Mouse (Mus musculus): ENCODE data around the gene Tmem262. TPM values are rescaled to one million over a fixed set of nuclear protein-coding genes. Genes with fewer than 3 reads are reported as not detected.

The Tmem262 gene
- not detected in 2 replicates for polyA plus RNA-seq (2012; ENCODE audit: low replicate concordance)

GRCm38 (mm10) chr19:6079983-6080480 lies at the start of gene Tmem262:
Gene Tmem262 (plus strand): TSS chr19:6080033.

GRCm38 (mm10) chr19:6046294-6047153 lies 33.3 kb upstream of the Tmem262 start, which contains the start of gene Syvn1:
Gene Syvn1 (plus strand): TSS chr19:6046576.

GRCm38 (mm10) chr19:6057313-6058096 lies 22.3 kb upstream of the Tmem262 start, which contains the start of the genes Mrpl49 and Fau:
Gene Mrpl49 (minus strand): TSS chr19:6057785.
Gene Fau (plus strand): TSS chr19:6057844.

GRCm38 (mm10) chr19:6061021-6061533 lies 18.8 kb upstream of the Tmem262 start, which contains the start of gene Znhit2:
Gene Znhit2 (plus strand): TSS chr19:6061192.

GRCm38 (mm10) chr19:6067724-6068415 lies 12.0 kb upstream of the Tmem262 start, which contains the start of gene Tm7sf2:
Gene Tm7sf2 (minus strand): TSS chr19:6068373.

GRCm38 (mm10) chr19:6076564-6077393 lies 3.1 kb upstream of the Tmem262 start, which contains the start of gene Vps51:
Gene Vps51 (minus strand): TSS chr19:6077231.

GRCm38 (mm10) chr19:6082156-6082555 lies 2.3 kb downstream of the Tmem262 start, which contains the start of gene Gm28374:
Gene Gm28374 (minus strand): TSS chr19:6082256.

GRCm38 (mm10) chr19:6084478-6085248 lies 4.8 kb downstream of the Tmem262 start, which contains the start of the genes Zfpl1 and Cdca5:
Gene Zfpl1 (minus strand): TSS chr19:6084956.
Gene Cdca5 (plus strand): TSS chr19:6084983.

GRCm38 (mm10) chr19:6094119-6094518 lies 14.3 kb downstream of the Tmem262 start, which contains the start of gene AC131692.1:
Gene AC131692.1 (plus strand): TSS chr19:6094419.

GRCm38 (mm10) chr19:6105586-6105985 lies 25.8 kb downstream of the Tmem262 start, which contains the start of gene Naaladl1:
Gene Naaladl1 (plus strand): TSS chr19:6105782.

GRCm38 (mm10) chr19:6117986-6118676 lies 38.3 kb downstream of the Tmem262 start, which contains the start of gene Sac3d1:
Gene Sac3d1 (minus strand): TSS chr19:6118650.

GRCm38 (mm10) chr19:6127760-6128341 lies 48.0 kb downstream of the Tmem262 start, which contains the start of gene Snx15:
Gene Snx15 (minus strand): TSS chr19:6128304.

Other genes with a start within 250 kb of the Tmem262 start
- 36.0 and 56.1 TPM in 2 replicates for gene Frmd8, start 204.8 kb upstream of the Tmem262 start, polyA plus RNA-seq (2012; ENCODE audit: low replicate concordance)
- gene Slc25a45, start 202.2 kb upstream of the Tmem262 start, polyA plus RNA-seq (2012; ENCODE audit: low replicate concordance): 4.6 and 15.6 TPM in 2 replicates
- gene Tigd3, start 185.9 kb upstream of the Tmem262 start, polyA plus RNA-seq (2012; ENCODE audit: low replicate concordance): 0.10 and 0.71 TPM in 2 replicates
- gene Dpf2, start 167.0 kb upstream of the Tmem262 start, polyA plus RNA-seq (2012; ENCODE audit: low replicate concordance): 14.9 and 60.9 TPM in 2 replicates
- 3.4 and 4.3 TPM in 2 replicates for gene Cdc42ep2, start 155.2 kb upstream of the Tmem262 start, polyA plus RNA-seq (2012; ENCODE audit: low replicate concordance)
- gene Pola2, start 115.8 kb upstream of the Tmem262 start, polyA plus RNA-seq (2012; ENCODE audit: low replicate concordance): 19.1 and 24.6 TPM in 2 replicates
- gene Slc22a20, start 93.9 kb upstream of the Tmem262 start, polyA plus RNA-seq (2012; ENCODE audit: low replicate concordance): not detected in 2 replicates
- gene Capn1, start 64.1 kb upstream of the Tmem262 start, polyA plus RNA-seq (2012; ENCODE audit: low replicate concordance): 55.8 and 154 TPM in 2 replicates
- gene Syvn1, start 33.5 kb upstream of the Tmem262 start, polyA plus RNA-seq (2012; ENCODE audit: low replicate concordance): 393 and 539 TPM in 2 replicates
- 25.7 and 36.4 TPM in 2 replicates for gene Mrpl49, start 22.2 kb upstream of the Tmem262 start, polyA plus RNA-seq (2012; ENCODE audit: low replicate concordance)
- gene Fau, start 22.2 kb upstream of the Tmem262 start, polyA plus RNA-seq (2012; ENCODE audit: low replicate concordance): 4,240 and 4,981 TPM in 2 replicates
- gene Znhit2, start 18.8 kb upstream of the Tmem262 start, polyA plus RNA-seq (2012; ENCODE audit: low replicate concordance): 58.8 and 66.2 TPM in 2 replicates
- 10.6 and 16.3 TPM in 2 replicates for gene Tm7sf2, start 11.7 kb upstream of the Tmem262 start, polyA plus RNA-seq (2012; ENCODE audit: low replicate concordance)
- gene Vps51, start 2.8 kb upstream of the Tmem262 start, polyA plus RNA-seq (2012; ENCODE audit: low replicate concordance): 52.2 and 188 TPM in 2 replicates
- 0.19 TPM in 1 of 2 replicates, not detected in the other for gene Gm28374, start 2.2 kb downstream of the Tmem262 start, polyA plus RNA-seq (2012; ENCODE audit: low replicate concordance)
- gene Zfpl1, start 4.9 kb downstream of the Tmem262 start, polyA plus RNA-seq (2012; ENCODE audit: low replicate concordance): 67.9 and 70.2 TPM in 2 replicates
- gene Cdca5, start 5.0 kb downstream of the Tmem262 start, polyA plus RNA-seq (2012; ENCODE audit: low replicate concordance): 1.7 and 2.3 TPM in 2 replicates
- 1.7 and 2.1 TPM in 2 replicates for gene AC131692.1, start 14.4 kb downstream of the Tmem262 start, polyA plus RNA-seq (2012; ENCODE audit: low replicate concordance)
- gene Naaladl1, start 25.7 kb downstream of the Tmem262 start, polyA plus RNA-seq (2012; ENCODE audit: low replicate concordance): 0.53 TPM in 1 of 2 replicates, not detected in the other
- 31.3 and 49.9 TPM in 2 replicates for gene Sac3d1, start 38.6 kb downstream of the Tmem262 start, polyA plus RNA-seq (2012; ENCODE audit: low replicate concordance)
- gene Snx15, start 48.3 kb downstream of the Tmem262 start, polyA plus RNA-seq (2012; ENCODE audit: low replicate concordance): 120 and 217 TPM in 2 replicates
- gene Batf2, start 61.0 kb downstream of the Tmem262 start, polyA plus RNA-seq (2012; ENCODE audit: low replicate concordance): 1.3 and 2.2 TPM in 2 replicates
- 32.6 and 45.2 TPM in 2 replicates for gene Arl2, start 61.5 kb downstream of the Tmem262 start, polyA plus RNA-seq (2012; ENCODE audit: low replicate concordance)
- gene Majin, start 104.4 kb downstream of the Tmem262 start, polyA plus RNA-seq (2012; ENCODE audit: low replicate concordance): not detected in 2 replicates
- gene Gpha2, start 146.3 kb downstream of the Tmem262 start, polyA plus RNA-seq (2012; ENCODE audit: low replicate concordance): 0.22 TPM in 1 of 2 replicates, not detected in the other
- 43.8 and 62.7 TPM in 2 replicates for gene Ppp2r5b, start 155.8 kb downstream of the Tmem262 start, polyA plus RNA-seq (2012; ENCODE audit: low replicate concordance)
- gene Atg2a, start 161.6 kb downstream of the Tmem262 start, polyA plus RNA-seq (2012; ENCODE audit: low replicate concordance): 75.2 and 154 TPM in 2 replicates
- 252 and 427 TPM in 2 replicates for gene Ehd1, start 196.7 kb downstream of the Tmem262 start, polyA plus RNA-seq (2012; ENCODE audit: low replicate concordance)
- 9.6 and 17.4 TPM in 2 replicates for gene Cdc42bpg, start 226.4 kb downstream of the Tmem262 start, polyA plus RNA-seq (2012; ENCODE audit: low replicate concordance)